Mouse (Mus musculus): ENCODE measurements at regions not wholly inside any gene's neighbourhood (a gene's known extent, or its start where the extent isn't known, plus 50 kb on each side); places are given as distances from the start of the nearest gene placed in this dataset.

DNA sequence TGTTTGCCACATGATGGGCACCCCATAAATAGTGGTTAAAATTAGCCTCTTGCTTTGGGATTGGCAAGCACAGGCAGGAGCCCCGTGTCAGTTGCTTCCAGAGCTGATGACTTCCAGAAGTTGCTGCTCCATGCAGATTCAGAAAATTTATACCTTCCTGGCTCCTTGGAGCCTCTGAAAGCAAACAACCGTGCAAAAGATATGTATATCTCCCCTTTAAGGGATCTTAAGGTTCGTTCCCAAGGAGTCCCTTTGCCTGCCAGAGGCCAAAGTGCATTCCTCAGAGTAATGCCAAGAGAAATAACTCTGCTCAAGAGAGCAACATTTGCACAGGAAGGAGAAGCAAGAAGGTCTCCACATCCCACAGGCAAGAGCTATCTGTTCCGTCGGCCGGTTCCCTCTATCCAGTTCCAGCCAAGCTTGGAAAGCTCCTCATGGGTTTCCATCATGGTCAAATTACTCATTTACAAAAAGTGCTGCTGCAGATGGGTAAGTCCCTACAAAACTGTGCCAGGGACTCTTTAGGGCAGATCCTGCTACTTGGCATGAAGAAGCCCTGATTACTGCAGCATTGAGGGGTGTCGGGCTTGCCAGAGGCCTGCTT, 608.4 kb upstream of the Cdh5 start:
- peak; percentile 26 for DNase-seq (ENCODE audit: low read depth, low spot score)

DNA sequence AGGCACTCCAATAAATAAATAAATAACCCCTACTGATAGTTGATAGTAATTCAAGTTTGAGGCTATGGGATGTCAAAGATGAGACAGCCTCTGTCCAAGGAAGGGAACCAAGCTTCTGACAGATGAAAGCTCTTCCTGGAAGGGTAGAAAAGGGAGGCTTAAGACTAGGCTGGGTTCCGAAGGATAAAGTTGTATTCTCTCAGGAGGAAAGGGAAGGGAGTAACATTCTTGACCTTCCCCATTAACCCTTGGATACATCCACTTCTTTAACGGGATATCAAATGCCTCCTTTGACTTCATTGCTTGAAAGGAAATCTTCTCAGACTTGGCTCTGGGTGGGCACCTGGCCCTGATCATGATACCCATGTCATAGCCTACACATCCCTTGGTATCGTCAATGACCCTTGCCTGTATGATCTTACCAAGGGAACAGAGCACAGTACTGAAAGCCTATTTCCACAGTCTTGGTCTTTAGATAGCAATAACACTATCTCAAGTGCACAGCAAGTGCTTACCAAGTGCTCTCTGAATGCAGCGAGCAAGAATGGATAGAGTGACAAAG, 607.4 kb upstream of the Cdh5 start:
- no peak for DNase-seq (ENCODE audit: low read depth, low spot score)

DNA sequence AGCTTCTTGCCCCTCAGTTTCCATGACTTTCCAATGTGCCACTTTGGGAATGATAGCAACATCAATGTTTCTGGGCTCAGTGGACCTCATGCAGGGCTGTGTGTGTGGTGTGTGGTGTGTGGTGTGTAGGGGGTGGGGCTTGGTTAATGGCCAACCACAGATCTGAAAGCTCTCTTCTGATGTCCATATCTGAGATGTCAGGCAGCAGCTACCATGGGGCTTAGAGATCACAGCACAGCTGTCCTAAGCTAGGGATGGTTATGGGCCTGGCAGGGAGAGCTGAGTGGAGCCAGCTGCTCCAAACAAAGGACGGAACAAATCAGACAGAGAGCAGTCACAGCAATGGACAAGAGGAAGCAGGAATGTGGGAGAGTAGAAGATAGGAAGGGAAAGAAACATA, 606.8 kb upstream of the Cdh5 start:
- no peak for DNase-seq (ENCODE audit: low read depth, low spot score)

DNA sequence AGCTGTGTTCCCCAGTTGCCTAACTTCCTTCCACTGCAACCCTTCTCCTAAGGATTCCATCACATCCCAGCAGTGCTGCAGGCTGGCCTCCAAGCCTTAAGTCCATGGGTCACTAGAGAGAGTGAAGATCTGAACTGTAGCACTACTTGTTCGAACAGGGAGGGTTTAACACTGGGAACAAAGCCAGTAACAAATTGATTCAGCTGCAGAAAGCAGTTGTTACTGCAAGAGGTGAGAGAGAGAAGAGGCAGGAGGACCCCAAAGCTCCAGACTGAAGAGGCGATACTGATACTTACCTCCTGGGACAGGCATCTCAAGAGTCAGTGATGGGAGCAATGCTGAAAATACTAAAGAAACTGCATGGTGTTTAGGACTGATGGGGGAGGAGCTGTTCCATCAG, 600.1 kb upstream of the Cdh5 start:
- no peak for DNase-seq (ENCODE audit: low read depth, low spot score)

DNA sequence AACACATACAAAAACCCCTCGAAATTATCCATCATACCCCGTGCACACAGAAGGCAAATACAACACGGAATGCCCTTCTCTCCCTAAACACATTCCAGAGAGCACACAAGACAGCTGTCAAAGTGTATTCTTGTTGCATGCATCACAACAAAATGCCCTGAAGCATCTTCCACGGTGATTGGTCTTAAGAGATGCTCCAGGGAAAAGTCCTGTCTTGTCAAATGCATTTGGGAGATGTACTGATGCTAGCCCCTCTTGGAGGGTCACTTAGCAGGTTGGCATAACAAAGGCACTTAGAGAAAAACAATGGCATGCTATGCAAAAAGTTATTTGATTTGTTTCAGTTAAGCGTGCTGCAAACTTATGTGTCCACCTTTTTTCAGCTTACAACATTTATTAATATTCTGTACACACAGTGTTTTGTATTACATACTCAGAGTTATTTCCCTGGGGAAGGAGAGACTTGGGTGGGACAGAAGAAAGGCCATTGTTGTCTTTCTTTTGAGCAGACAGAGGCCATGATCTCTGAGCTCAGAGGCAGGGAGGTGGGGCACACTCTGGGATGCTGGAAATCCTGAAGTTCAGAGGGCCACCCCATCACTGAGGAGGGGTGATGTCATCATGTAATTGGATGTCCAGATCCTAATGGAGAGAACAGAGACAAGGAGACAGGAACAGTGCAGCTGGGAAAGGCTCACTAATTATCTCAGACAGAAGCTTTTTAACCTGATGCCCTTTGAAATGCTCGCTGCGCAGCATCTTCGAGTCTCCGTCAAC, 598.2 kb upstream of the Cdh5 start:
- DNase-seq (ENCODE audit: low read depth, low spot score) = no peak

DNA sequence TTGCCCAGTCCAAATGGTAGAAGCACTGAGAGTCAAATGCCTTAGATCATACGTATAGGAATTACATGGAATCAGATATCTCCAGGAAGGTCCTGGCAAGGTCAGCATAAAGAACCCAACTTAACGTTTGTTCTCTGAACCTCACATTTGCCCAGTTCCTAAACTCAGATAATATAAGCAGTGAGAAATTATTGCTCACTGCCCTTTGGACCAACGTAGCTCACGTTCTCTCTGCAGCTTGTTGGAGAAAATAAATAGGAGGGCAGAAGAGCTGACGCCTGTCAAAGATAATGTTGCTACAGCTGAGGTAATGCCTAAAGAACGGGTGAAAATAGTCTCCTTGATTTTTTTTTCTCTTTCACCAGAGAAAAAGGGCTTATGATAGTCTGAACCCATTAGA, 595.1 kb upstream of the Cdh5 start:
- no peak for DNase-seq (ENCODE audit: low read depth, low spot score)

DNA sequence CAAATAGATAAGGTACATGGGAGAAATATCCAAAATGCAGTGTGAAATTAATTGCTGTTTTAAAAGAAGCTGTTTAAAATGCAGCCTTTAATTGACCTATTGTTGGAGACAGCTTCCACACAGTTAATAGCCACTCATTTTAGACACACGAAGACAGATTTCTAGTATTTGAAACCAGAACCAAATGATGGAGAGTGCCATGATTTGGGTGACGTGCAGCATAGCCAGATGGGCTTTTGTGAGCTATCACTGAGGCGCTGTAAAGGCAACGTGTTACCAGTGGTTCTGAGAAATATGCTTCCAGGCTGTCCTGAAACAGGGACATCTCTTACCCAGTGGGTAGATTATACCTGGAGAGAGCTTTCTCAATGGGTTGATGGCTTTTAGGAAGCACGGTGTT, 594.4 kb upstream of the Cdh5 start:
- DNase-seq (ENCODE audit: low read depth, low spot score) = no peak

DNA sequence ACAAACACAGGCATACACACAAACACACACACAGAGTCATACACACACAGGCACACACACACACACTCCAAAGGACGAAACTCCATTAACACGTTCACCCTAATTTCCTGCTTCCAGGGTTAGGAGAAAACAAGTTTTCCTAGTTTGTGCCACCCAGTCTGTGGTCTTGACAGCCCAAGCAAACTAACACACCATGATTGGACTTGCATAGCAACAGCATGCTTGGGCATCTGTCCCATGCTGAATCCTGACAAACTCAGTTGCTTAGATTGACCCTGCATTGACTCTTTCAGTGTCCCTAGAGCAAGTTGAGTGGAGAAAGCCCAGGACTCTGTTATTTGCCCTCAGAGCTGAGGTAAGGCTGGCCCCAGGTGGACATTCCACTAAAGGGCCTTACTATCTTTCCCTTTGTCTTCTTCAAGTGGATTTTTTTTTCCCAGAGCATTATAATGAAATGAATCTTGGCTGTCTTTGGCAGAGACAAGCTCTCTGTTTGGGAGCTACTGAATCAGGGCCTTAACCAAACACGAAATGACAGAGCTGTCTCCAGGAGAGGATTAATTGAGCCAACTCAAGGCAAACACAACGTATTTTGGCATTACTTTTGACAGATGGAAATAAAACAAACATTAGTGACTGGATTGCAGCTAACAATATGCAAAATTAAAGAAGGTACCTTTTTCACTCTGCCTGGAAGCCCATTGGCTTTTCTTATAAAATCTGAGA, 581.1 kb upstream of the Cdh5 start:
- no peak for DNase-seq (ENCODE audit: low read depth, low spot score)

DNA sequence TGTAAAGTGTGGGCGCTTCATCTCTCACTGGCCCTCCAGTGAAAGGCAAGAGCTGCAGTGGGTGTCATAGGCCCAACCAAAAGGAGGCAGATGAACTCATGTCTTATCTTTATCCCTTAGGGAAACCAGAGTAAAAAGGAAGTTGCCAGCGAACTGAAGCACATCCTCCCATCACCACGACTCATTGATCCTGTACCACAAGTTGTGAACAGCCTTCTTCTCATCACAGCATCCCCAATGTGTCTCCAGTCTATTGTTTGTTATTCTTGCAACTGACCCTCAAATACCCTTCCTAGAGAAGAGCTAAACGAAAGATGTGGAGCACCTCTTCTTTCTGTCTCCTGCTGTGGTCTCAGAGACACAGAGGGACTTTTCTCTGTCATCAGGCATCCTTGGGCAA, 570.5 kb upstream of the Cdh5 start:
- no peak for DNase-seq (ENCODE audit: low read depth, low spot score)

DNA sequence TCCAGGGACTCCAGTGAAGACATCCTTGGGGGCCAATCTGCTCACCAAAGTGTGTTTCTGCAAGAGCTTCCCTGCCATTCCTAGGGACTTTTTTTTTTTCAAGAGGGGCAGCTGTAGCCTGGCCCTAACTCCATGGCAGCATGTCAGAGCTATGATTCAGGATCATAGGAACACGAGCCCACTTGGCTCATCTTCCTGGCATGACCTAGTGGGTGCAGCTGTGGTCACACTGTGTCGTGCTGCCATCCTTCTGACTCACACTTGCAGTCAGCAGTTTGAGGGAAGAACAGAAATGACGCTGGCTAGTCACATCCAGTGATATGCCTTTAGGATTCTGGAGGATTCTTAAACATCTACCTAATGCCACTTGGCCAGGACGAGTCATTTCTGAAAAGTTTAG, 566.5 kb upstream of the Cdh5 start:
- no peak for DNase-seq (ENCODE audit: low read depth, low spot score)

DNA sequence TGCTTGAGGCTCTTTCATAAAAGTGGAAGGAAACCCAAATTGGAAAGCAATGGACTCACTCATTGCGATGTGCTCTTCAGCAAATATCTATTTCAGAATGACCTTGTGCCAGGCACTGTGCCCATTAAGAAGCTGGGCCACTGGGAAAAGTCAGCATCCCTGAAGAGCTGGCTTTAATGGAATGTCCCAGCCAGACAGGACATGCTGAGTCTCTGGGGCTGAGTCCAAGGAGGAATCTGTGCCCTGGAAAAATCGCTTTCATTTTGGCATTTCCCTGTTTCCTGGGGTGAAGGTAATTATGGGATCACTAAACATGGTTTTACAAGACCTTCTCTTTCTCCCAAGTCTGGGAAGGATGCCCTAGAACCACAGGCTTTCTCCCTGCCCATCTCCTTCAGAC, 564.6 kb upstream of the Cdh5 start:
- no peak for DNase-seq (ENCODE audit: low read depth, low spot score)

DNA sequence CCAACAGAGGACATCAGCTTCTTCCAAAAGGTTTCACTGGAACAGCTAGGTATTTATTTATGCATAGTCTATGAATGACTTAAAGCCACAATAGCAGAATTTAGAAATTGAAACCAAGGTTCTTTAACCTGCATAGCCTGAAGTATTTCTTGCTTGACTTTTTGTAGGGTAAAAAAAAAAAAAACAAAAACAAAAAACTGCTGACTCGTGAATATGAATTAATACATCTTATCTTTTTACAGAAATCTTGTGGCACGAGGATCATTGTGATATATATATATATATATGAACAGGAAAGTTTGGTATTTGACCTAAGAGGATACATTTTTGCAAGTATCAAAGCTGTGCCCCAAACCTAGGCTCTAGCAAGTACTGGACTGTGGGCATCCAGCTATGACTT, 559.5 kb upstream of the Cdh5 start:
- DNase-seq (ENCODE audit: low read depth, low spot score) = no peak

DNA sequence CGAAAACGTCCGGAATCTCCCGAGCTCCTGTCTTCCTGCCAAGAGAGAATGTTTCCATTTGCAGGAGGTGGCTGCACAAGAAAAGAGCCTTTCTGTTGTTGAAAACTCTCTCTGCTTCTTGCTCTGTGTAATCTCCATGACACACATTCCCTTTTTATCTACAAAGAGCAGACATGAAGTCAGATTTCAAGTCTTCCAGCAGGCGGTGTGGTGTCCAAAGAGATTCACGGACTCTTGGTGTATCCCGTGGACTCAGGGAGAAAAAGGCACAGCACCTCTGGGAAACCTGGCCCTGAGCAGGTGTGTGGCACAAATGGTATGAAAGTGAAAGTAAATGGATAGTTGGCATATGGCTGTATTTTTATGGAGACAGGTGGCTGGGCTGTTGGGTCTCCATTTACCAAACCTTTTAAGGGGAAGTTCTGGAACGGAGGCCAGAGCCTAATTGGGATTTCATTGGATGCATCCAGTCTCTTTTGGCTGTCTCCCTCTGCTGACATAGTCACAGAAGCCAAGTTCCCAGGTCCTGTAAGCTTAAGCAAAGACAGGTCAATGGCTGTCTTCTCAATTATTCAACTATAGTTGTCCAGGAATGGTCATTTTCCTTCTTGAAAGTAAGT, 549.4 kb upstream of the Cdh5 start:
- no peak for DNase-seq (ENCODE audit: low read depth, low spot score)

DNA sequence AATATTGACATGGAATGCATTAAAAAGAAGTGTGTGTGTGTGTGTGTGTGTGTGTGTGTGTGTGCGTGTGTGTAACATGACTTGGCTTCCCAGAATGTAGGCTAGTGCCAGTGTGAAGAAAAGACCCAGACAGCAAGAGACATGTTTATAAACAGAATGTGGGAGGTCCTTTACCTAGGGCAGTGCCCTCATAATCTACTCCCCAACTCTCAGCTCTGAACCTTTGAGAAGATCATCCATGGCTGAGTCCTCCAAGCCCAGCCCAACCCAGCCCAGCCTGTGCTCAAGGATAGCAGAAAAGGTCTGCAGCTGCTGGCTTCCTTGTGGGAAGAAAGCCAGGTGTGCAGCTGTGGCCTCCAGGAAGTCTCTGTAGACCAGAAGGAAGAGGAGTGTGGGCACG, 539.8 kb upstream of the Cdh5 start:
- no peak for DNase-seq (ENCODE audit: low read depth, low spot score)

DNA sequence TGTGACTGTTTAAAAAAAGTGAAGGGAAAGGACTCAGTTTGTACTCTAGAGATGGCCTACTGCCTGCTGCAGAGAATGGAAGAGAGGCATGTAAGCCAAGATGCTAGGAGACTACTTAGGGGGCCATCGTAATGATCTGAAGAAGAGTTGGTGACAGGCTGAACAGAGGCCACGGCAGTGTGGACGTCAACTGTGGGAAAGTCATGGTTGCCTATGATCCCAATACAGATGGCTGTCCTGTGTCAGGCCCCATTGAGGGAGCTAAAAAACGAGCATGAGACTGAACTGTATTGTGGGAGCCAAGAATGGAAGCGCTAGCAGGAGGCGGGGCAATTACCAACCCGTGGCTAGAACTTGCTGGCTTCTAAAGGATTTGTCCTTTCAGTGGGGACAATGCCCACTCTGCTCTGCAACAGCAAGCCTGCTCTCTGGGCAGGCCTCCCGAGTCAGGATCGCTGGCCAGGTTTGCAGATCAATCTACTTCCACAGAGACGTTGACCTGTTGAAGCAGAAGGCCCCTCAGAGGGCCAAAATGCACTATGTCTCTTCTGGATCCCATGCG, 530.5 kb upstream of the Cdh5 start:
- DNase-seq (ENCODE audit: low read depth, low spot score) = no peak

DNA sequence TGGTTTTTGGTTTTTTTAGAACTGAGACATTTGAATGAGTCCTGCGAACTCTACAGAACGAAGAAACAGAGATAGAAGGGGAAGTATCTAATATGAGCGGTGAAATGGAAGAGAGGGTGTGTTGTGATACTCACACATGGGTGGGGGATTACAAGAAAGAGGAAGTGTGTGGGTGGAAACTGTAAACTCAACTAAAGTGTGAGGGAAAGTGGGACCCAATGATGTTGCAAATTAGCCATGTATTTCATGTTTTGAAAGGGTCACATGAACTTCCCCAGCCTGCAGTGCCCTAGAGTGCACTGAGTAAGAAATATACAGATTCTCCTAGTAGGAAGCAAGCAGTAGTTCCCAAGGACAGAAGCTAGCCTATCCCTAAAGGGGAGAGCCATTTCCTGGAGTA, 524.3 kb upstream of the Cdh5 start:
- no peak for DNase-seq (ENCODE audit: low read depth, low spot score)

DNA sequence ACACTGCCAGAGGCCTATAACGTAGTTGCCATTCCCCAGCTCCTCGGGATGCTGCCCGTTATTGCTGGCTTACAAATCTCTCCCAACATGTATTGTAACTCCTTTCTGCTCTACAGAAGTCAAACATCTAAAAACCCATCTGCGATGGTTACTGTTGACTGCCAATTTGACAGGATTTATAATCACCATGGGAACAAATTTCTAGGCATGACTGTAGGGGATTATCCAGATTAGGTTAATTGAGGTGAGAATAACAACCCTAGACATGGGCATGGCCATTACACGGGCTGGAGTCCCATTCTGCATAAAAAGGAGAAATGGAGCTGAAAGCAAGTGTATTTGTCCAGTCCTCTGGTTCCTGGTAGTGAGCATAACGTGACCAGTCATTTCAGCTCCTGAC, 523.4 kb upstream of the Cdh5 start:
- DNase-seq (ENCODE audit: low read depth, low spot score) = no peak

DNA sequence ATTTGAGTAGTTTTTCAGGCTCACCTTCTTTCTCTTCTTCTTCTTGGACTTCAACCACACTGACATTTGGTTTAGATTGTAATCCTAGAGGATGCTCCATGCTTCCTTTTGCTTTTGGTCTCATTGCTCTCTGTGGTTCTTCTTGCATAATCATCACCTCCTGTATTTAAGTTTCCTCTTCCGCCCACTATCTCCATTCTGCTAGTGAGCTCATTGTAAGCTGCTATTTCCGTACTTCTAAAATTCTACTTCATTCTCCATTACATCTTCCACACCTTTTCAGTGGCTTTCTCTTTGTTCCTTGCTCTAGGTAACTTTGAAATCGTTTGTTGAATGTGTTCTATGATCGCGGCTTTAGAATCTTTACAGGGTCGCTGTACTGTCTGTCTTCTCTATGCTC, 493.1 kb upstream of the Cdh5 start:
- no peak for DNase-seq (ENCODE audit: low read depth, low spot score)

DNA sequence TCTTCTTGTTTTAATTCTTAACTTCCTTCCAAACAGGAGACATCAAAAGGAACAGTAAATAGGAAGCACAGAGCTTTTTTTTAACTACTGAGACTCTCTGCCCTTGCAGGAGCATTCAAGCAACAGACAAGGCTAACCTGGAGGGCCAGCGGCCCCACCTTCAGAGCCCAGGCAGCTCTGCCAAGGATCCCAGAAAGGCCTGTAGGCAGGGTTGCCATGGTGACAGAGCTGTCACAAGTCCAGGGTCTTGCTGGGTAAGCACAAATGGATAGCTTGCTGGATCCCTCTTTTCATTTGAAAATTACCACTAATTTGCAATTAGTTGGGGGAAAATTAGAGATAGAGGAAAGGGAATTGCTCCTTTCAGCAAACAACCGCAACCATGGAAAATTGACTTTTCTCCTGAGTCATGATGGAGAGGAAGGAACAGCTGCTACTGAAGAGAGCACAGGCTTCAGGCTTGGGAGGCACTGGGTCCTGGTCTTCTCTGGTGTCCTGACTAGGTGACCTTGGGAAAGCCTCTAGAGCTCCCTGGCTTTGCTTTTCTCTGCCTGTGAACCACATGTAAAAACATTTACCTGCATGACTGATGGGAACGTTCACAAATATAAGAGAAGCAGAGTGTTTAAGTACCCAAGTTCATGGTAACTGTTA, 477.5 kb upstream of the Cdh5 start:
- DNase-seq (ENCODE audit: low read depth, low spot score) = no peak

DNA sequence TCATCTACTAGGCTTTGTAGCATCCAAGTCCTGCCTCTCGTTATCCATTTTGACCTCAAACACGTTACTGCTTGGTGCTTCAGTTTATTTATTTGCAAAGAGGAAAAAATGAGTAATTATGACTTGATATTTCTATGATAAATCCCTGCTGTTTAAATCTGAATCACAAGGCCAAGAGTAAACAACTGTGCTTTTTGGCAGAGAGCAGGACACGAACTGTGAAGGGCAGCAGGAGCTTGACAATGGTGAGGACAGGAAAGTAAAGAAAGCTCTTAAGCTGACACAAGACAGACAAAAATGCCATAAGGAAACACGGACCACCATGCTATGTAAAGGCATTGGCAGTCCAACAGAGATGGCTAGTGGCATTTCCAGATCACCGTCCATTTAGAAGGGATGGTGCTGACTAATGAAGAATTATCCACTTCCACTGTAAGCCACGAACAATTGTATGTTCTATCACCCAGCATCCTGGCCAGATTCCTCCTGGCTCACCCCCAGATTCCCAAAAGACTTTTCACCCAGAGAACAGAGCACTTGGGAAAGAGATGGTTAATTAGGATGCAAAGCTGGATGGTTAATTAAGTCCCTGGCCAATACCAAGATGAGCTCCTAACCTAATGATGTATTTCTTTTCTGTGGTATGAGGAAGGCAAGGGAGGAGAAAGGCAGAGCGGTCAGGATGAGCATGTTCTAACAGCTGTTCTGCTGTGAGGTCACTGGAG, 476.1 kb upstream of the Cdh5 start:
- DNase-seq (ENCODE audit: low read depth, low spot score) = no peak

DNA sequence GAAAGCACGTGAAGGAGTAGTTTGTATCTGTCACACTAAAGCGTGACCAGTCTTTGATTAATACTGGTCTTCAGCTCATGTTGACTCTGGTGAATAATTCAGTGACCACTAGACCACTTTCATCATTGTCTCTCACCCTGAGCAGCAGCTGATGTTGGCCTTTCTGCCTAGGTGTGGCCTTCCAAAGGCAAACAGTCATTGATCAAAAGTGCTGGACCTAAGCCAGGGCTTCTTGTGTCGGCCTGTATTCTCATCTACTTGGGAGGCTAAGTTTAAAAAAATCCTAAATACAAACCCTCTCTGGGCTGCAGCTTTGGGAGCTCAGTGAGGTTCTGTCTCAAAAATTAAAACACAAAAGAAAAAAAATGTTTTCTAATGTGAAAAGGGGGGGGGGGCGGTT, 475.0 kb upstream of the Cdh5 start:
- DNase-seq (ENCODE audit: low read depth, low spot score) = no peak

All from forelimb bud, embryonic 11.5 days (tissue).